Mouse (Mus musculus): ENCODE data around the gene Clta.
A peak's percentile ranks its signal among the peaks of the same experiment; 100 is the strongest.

Clta gene

DNA sequence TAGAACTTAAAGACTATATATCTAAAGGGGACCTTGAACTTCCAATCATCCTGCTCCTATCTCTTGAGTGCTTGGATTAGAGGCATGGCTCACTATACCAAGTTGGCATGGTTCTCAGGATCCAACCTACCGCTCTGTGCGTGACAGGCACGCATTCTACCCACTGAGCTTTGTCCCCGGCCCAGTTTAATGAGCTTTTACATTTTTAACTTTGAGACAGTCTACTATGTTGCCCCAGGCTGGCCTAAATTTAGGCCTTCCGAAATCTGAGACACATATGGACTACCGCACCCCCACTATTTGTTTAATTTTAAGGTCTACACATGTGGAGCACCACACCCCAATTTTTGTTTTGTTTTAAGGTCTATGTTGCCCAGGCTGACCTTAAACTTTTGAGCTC lies 23.4 kb upstream of the Clta start:
- peak; percentile 2 for DNase-seq

DNA sequence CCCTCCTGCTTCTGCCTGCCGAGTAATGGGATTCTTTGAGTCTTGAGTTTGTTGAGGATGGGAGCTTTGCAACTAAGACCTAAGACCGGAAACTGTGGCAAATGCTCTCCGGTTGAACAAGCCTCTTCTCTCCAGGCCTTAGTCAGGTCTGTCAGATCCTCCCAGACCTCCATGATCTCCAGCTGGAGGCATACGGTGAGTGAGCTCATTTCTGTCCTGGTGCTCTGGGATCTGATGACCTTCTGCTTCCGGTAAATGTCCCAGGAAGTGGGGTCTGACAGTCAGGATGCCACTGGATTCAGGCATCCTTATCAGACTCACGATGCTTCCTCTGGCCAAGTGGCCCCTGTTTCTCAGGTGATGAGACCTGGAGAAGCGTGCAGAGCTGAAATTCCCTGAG lies 23.0 kb upstream of the Clta start:
- DNase-seq, result peak; percentile 2

DNA sequence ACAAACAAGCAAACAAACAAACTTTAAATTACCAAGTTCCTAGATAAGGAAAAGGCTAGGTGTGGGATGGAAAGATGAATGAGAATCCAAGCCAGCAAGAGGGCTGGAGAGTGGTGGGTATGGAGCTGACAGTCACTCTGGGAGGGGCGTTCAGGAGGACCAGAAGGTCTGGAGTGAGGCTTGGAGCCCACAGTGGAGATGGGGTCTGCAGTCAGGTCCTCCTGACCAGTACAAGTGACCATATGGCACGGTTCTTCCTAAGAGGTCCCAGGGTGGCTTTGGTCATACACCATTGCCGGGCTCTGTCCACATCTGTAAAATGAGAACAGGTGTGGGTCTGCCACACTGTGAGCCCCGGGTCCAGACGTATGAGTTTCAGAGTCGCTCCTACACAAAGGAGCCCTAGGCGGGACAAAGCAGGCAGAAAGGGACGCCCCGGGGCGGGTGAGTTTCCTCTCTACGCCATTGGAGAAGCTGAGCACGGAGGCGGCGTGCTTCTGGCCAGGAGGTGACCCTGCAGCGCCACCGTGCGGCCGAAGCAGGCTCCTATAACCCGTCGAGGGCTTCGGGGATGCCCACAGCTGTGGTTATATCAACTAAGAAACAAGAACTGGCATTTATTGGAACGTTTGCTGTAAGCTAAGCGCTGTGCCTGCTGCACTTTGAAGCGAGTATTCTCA lies 22.1 kb upstream of the Clta start:
- peak; percentile 94 for DNase-seq

DNA sequence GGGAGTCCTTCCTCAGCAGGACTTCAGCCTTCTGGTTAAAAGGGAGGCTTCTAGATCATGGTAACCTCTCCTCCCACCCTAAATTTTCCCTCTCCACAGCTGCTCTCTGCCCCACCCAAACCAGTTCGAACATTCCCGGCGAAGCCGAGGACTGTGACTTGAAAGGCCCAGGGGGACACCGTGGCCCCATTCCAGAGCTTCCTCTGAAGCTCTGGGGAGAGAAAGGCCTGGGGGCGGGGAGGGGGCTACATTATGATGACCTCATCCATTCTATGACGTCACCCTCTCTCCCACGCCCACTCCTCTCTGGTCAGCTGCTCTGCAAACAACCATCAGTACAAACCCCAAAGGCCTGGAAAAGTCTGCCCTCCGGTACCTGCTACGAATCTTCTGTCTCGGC lies 21.1 kb upstream of the Clta start, which contains the start of gene Ccin:
TSS of gene Ccin (plus strand) at position 303 of the 400 bp plus-strand sequence.
- no peak for DNase-seq

DNA sequence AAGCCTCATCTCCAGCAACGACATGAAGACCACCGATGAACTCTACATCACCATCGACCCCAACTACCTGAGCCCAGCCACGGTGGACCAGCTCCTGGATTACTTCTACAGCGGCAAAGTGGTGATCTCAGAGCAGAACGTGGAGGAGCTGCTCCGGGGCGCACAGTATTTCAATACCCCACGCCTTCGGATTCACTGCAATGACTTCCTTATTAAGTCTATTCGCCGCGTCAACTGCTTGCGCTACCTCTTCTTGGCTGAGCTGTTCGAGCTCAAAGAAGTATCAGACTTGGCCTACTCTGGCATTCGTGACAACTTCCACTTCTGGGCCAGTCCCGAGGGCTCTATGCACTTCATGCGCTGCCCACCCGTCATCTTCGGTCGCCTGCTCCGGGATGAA lies 20.5 kb upstream of the Clta start:
- DNase-seq, result no peak

DNA sequence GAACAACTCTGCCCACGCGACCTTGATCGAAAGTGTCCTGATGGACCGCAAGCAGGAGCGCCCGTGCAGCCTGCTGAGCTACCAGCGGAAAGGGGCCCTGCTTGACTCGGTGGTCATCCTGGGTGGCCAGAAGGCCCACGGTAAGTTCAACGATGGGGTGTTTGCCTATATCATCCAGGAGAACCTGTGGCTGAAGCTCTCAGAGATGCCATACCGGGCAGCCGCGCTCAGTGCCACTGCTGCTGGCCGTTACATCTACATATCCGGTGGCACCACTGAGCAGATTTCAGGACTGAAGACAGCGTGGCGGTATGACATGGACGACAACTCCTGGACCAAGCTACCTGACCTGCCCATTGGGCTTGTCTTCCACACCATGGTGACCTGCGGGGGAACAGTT lies 19.9 kb upstream of the Clta start:
- DNase-seq, result no peak

DNA sequence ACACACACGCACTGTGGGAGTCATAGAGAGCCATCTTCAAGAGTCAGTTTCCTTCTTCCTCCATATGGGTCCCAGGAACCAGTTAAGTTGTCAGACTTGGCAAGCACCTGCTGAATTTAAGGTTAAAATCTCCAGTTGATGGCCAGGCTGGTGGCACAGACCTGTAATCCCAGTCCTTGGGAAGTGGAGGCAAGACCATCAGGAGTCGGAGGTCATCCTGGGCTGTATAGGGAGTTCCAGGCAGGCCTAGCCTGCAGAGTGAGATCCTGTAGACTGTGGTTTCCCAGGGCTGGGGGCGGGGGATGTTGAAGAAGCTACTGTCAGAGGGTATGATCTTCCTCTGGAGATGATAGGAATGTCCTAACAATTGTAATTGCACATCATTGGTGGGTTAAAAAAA lies 15.3 kb upstream of the Clta start:
- DNase-seq, result no peak

DNA sequence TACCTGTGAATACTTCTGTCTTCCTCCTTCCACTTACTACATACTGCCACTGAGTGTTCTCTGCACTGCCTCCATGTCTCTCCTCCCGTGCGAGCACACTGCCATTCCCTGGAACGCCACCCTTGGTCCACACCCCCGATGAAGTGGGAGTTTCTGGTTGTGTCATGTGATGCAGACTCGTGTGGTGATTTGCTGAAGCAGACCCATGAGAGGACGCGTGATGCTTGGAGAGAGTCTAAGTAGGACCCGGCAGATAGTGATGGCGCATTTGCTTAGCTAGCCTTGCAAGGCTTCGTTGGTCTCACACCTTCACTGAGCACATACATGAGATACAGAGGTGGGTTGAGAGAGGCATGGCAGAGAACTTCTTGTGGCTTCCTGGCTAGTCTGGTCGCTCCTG lies 11.2 kb upstream of the Clta start:
- no peak for DNase-seq

DNA sequence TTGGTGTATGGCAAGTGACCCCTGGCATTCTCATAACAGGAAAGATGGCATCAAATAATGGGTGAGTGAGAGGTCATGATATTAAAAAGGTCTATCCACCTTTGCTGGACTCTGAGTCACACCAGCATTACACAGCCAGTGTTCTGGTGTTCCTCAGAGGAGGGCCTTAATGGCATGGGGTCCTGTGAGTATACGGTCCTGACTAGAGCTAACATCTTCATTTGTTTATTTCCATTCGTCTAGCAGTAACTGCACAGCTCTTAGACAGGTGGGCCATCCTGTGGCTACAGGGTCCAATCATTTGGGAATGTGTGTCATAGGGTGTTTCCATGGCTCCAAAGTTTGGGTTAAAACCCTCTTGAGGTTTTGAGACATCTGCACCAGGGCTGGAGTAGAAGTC lies 9.9 kb upstream of the Clta start:
- DNase-seq, result no peak

DNA sequence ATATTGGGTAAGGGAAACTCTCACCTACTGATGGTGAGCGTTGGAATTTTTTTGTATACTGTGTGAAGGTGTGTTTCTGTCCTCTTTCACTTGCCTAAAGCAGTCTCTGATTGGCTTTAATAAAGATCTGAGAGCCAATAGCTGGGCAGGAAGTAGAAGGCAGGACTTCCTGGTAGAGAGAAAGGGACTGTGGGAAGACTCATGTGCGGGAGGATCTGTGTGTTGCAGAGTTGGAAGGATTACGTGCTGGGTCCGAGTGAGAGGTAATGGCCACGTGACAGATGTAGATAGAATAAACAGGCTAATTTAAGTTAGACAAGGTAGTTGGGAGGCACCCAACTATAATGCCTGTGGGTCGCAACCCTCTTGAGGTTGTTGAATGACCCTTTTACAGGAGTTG lies 630 bp upstream of the Clta start:
- DNase-seq, result peak; percentile 58

DNA sequence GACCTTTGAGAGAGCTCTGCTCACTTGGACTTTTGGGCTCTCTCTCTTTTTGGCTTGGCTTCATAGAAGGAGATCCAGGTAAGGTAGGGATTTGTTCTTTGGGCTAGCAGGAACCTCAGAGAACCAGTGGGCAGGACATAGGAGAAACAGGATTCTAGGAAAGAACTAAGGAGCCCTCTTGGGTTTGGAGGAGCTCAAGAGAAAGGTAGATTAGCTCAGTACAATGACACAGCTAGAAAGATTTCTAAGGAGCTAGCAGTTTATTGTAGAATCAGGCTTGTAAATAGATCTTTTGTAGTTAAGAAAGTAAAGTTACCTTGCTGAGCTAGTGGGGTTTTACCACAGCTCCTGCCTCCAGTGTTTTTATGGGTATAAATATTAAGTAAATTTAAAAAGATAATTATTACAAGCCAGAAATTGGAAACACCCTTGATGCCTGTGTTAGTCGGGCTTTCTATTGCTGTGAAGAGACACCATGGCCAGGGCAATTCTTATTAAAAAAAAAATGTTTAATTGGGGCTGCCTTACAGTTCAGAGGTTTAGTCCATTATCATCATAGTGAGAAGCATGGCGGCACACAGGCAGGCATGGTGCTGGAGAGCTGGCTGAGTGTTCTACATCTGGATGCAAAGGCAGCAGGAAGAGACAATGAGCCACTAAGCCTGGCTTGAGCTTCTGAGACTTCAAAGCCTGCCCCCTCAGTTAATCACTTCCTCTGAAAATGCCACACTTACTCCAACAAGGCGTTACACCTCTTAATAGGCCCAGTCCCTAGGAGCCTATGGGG lies 564 bp downstream of the Clta start:
- peak; percentile 30 for DNase-seq

DNA sequence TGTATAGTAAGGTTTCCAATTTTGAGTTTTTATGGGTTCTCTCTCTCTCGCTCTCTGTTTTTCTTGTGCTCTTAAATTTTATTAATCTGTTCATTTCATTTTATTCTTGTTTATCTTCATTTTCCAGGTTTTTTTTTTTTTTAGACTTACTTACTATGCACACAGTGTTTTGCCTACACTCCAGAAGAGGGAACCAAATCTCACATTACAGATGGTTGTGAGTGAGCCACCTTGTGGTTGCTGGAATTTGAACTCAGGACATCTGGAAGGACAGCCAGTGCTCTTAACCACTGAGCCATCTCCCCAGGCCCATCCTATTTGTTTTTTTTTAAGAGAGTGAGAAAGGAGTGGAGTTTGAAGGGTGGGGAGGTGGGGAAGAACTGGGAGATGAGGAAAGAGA lies 5.9 kb downstream of the Clta start:
- no peak for DNase-seq

DNA sequence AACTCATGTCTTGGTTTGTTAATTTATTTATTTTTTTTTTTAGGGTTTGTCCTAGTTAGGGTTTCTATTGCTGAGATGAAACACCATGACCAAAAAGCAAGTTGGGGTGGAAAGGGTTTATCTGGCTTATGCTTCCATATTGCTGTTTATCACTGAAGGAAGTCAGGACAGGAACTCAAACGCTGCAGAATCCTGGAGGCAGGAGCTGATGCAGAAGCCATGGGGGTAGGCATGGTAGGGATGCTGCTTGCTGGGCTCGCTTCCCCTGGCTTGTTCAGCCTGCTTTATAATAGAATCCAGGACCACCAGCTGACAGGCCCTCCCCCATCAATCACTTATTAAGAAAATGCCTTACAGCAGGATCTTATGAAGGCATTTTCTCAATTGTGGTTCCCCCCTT lies 6.6 kb downstream of the Clta start:
- no peak for DNase-seq

DNA sequence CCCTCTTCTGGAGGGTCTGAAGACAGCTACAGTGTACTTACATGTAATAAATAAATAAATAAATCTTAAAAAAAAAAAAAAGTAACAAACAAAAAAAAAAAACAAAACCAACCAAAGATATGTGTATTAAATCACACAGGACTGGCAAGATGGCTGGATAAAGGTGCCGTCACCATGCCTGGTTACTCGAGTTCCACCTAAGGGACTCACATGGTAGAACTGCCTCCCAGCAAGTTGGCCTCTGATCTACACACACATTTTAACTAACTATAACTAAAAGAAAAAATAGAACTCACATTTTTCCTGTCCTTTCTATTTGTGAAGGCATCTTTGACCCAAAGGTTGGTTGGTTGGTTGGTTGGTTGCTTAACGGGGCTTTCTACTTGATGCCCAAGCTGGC lies 7.5 kb downstream of the Clta start:
- DNase-seq, result no peak

DNA sequence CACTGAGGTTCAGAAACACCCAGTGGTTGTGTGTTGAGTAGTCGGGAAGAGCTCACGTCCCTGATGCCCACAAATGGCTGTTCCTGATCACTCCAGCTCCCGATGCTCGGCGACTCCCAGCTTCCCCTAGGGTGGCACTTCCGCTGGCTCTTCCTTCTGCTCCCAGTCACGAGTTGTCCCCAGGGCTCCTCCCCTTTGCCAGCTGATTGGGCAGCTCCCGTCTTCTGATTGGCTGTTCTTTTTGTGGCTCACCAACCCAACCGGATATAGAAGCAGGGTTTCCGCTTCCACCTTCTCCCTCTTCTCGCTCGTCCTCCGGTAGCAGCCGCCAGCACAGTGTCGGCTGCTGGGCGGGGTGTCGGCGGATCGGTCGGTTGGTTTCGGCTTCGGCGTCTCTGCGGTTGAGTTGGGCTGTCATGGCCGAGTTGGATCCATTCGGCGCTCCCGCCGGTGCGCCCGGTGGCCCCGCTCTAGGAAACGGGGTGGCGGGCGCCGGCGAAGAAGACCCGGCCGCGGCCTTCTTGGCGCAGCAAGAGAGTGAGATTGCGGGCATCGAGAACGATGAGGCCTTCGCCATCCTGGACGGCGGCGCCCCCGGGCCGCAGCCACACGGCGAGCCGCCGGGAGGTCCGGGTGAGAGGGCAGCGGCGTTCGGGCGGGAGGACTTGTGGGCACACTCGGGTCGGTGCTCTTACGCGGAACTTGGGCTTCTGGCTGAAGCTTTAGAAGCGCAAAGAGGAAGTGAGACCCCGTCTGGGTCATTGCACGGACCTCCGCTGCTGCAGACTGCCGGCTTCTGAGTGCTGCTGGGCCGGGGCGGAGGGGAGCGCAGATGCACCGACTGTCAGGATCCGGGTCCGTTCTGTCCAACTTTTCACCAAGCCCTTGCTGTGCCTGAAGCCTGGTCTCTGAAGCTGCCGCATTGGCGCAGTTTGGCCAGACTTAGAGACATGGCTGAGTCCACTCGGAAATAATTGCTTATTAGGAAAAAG lies 8.4 kb downstream of the Clta start:
- DNase-seq, result peak; percentile 94

DNA sequence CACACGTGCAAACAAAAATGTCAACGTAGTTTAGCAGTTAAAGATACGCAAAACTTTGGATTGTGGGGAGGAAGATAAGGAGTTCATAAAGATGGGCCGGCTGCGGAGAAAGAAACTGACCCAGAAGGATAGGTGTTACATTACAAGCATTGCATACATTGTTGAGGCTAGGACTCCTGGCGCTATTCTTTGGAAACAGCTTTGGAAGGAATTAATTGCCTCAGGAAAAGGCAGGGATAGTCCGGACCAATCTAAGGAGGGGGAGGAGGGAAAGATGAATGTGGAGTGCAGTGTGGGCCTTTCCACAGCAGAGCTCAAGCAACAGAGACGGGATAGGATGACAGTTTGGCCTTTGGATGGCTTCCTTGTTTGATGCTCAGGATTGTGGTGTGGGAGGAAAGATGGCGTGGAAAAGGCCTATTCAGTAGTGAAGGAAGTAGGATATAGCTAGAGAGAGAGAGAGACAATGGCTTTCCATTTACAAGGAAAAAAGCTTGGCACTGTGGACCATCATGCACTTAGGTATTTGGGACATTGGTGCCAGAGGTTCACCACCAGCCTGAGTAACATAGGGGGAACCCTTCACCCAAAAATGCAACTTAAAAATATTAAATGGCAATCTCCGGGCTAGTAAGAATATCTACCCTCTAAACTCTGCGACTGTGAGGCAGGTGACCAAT lies 9.3 kb downstream of the Clta start:
- DNase-seq, result no peak

DNA sequence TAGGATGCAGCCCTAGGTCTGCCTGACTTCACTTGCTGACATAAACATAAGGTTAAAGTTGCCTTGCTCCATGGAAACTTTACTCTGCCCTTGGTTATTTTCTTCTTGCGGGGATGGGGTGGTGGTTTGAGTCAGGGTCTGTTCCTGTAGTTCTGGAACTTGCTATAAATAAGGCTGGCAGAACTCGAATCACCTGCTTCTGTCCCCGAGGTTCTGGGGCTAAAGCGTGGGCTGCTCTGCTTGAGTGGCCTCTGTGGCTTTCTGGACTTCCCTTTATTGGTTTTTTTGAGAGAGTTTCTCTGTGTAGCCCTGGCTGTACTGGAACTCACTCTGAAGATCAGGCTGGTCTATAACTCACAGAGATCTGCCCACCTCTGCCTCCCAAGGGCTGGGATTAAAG lies 11.8 kb downstream of the Clta start:
- no peak for DNase-seq

DNA sequence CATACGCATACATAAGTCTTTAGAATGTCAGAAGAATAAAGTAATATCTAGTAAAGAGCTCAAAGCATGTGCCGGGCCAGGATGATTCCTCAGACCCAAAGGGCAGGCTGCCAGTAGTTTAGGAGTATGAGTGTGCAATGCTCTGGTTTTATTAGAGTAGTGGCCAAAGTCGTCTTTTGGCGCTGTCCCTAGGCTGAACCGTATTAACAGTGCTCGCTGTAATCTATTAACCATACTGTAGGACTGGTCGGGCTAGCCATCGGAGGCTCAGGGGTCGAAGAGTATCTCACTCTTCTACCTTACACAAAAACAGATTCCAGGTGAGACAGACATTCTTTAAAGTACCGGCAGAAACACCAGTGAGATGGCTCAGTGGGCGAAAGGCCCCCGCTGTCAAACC lies 12.5 kb downstream of the Clta start:
- DNase-seq, result no peak

DNA sequence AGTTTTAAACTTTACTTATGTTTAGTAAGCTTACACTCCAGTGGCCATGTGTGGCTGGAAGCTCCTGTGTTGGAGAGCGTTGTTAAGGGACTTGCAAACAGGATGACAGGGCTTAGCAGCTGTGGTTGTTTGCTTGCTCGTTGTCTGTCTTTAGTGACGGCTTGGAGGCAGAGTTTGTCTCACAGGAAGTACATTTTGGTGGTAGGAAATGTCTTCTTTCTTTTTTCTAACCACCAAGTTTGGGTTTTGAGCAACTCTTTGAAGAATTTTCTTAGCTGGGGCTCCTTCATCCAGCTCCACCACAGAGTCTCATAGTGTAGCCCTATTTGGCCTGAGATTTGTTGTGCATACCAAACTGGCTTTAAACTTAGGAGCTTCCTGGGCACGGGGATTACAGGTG lies 18.1 kb downstream of the Clta start:
- no peak for DNase-seq

DNA sequence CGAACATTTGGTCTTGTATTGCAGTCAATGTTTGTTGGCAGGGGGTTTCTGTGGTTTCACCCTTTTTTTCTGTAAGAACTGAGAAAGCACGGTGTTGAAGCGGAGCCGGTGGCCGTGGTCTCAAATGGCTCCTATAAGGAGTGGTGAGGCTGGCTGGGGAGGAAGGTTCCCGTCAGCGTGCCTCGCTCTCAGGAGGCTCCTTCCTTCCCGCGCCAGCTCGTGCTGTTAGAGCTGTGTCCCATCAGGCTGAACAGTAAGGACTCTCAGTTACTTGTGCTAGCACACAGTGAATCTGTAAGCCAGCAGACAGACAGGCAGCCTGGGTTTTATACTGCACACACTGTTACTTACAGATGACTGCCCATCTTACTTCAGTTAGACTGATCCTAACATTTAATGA lies 18.5 kb downstream of the Clta start:
- DNase-seq, result no peak

DNA sequence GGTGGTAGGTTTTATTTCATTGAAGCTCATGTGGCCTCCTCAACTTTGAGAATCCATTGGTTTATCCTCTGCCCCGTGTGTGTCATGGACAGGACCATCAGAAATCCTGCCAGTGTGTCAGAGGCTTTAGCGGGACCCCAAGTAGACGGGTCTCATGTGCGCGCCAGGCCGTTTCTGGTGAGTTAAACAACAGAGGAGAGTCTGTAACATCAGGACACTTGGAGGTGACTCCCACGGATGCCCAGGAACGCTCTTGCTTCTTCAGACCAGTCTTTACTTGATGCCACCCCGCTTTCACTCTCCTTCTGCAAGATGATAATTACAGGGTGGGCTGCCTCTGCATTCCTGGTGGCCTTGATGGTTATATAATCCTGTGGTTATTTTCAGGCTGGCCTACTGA lies 19.4 kb downstream of the Clta start:
- DNase-seq, result no peak

DNA sequence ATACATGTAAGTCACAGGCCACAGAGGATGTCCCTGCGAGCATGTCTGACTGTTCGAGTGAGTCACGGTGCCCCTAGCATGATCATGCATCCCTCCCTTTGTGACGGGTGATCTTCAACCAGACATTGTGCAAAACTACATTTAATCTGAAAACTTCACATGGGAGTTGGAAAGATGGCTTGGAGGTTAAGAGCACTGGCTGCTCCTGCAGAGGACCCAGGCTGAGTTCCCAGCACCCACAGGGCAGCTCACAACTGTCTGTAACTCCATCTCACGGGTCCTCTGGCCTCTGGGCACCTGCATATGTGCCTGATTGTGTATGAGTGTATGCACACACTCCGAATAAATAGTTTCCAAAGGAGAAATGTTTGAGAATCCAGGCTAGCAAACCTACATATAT lies 20.0 kb downstream of the Clta start:
- DNase-seq, result no peak

DNA sequence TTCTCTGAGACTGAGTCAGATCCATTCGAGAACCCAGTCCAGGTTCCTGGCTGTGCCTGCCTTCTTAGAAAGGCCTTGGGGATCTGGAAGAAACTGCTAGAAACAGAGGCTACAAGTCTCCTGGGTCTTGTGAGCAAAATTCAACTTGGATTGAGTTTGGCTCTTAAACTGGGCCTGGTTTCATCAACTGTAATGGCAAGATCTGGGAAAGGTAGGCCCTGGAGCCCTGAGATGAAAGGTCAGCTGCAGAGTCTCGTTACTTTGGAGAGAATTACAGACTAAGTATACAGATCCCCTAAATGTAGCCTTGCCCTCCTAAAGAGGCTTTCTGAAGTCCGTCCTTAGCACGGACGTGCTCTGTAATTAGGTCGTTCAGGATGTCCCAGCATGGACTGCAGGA lies 21.3 kb downstream of the Clta start:
- no peak for DNase-seq
